Mouse (Mus musculus): ENCODE measurements around the gene Nwd1.

GRCm38 (mm10) chr8:72712569-72712968 lies 66.1 kb downstream of the Nwd1 start:
- TF ChIP-seq CTCF (IDR thresholded peaks at IDR 0.05; ENCODE audit: control insufficient read depth, insufficient read depth, insufficient read length) (no peak), CEBPB (IDR thresholded peaks at IDR 0.05; ENCODE audit: low read depth) (no peak), MAX (IDR thresholded peaks at IDR 0.05) (no peak), MYOD1 (IDR thresholded peaks at IDR 0.05; ENCODE audit: control insufficient read depth, insufficient read length, low read depth) (no peak), MYOG (IDR thresholded peaks at IDR 0.05; ENCODE audit: control insufficient read depth, extremely low read depth, insufficient read length) (no peak), USF1 (IDR thresholded peaks at IDR 0.05; ENCODE audit: low read depth) (no peak), FOSL1 (IDR thresholded peaks at IDR 0.05; ENCODE audit: insufficient read depth, low read length, poor library complexity, severe bottlenecking) (no peak)

All from C2C12 (cell line).